Mouse (Mus musculus) 3T3-L1 (cell line): ENCODE measurements at regions not wholly inside any gene's neighbourhood (a gene's known extent, or its start where the extent isn't known, plus 50 kb on each side); places are given as distances from the start of the nearest gene placed in this dataset.
"Not testable (repeated sequence)": the region's sequence is repeated elsewhere in the genome, so short reads cannot be mapped to it uniquely, and the experiment has no call there.

Source experiments
- DNase-seq: peaks from one replicate; pipeline ENCODE4 v3.0.0-alpha.2; 2015; ENCODE audit warnings: low read depth, low spot score

DNA sequence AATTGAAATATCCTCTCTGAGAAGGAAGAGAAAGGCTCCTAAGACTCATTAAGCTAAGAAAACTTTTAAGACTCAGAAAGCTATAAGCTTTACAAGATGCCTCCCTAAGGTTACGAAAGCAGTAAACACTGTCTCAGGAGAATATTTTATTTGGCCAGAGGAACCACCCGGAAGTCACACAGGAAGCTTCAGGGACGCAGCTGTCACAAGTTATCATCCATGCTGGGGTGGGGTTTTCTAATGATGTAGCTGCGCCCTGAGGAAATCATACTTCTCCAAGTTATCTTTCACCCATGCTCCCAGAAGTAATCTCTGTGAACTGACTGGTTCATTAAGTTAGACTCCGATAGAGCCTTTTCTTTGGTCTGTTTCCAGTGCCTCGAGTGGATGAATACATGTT, 102.0 kb upstream of the Fam78b start:
- no peak for DNase-seq

DNA sequence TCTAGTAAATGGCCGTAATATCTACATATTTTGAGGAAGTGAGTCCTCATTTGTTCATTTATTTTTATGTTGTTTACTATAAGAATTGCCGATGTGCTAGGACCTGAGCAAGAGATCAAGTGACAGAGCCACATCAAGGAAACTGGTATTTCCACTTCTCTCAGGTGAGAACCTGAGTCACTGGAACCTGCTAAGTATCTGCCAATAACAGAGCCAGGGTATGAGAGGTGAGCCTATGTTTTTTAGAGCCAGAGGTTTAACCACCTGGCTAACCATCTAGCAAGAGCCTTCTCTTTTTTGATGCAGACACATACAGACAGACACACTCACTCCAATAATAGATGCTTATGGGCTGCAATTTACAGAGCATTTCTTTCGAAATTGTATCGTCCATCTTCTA, 101.2 kb upstream of the Fam78b start:
- DNase-seq: no peak

- DNase-seq: no peak
These were observed 100.6 kb upstream of the Fam78b start for GRCm38 (mm10) chr1:166900441-166901161.

- DNase-seq: no peak
These were observed 99.6 kb upstream of the Fam78b start for GRCm38 (mm10) chr1:166901574-166901973.

DNA sequence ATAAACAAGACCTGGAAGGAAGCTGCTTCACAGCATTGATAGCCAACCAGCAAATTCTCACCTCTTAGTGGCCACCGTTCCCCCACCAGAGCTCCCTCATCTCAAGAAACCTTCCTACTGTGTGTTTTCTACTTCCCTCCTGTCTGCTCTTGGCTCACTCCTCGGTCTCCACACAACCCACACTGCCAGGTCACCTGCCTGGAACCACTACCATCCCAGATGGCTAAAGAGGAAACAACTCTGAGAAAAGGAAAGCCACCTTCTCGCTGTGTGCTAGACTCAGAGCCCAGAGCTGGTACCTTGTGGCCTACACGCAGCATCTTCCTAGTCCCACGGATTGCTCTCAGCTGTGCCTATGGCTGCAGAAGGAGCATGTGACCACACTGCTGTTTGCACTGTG, 97.8 kb upstream of the Fam78b start:
- DNase-seq: no peak

DNA sequence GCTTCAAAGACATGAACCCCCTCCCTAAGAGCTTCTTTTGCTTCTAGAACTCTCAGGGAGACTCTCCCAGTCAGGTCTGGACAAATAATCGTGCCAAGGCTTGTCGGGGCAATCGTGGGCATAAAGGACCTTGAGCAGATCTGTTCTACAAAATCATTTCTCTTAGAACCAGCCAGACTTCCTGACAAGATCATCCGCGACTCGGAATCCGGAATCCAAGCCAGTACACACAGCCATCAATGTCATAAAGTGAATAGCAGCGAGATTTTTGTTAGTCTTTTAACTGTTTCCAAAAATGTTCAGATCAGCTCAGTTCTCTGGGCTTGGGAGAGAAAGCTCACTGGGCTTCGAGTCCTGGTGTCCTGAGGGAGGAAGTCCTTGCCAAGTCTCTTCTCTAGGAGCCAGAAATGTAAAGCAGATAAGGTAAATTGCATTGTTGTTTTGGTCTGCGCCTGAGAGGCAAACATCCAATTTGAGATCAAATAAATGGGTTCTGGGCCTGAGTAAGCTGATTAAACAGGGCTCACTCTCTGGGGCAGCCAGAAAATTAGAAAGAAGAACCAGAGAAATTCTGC, 92.9 kb upstream of the Fam78b start:
- DNase-seq: no peak

DNA sequence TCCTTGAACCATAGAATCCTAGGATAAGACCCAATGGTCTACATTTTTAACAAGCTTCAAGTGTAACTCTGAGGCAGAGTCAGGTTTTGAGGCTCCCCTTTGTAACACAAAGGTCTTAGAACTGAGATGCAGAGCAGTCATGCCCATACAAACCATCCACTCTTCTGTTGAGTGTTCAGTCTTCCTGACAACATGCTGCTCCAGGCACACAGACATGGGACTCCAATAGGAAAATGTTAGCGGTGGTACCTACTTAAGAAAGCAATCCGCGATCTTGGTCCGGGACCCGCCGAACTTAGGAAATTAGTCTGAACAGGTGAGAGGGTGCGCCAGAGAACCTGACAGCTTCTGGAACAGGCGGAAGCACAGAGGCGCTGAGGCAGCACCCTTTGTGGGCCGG, 89.0 kb upstream of the Fam78b start:
- DNase-seq: not testable (repeated sequence)

DNA sequence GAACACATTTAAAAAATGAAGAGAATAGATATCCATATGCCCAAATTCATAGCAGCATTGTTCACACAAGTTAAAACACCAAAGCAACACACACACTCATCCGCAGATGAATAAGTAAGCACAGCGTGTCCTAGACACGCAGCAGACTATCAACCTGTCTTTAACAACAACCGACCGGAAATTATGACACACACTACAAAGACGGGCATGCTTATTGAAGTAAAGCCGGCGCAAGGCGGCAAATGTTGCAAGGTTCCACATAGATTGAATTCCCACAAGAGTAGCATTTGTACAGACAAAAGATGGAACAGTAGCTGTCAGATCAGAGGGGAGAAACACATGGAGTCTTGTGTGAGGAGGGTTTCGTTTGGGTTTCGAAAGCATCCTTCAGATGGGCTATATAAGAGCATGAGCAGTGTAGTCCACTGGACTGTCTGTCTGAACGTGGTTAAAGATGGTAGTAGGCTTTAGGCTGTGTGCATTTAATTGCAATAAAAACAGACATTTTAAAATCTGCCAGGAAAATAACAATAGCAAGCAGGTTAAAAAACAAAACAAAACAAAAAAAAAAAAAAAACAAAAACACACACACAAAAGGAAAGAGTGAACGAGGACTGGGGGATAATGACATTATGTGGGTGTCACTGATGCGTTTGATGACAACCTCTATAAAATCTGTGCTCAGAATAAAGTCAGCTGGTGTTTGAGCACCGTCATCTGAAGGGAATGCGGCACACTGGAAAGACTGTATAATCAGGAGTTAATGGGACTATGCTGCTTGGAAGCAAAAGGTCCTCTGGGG, 78.1 kb upstream of the Fam78b start:
- no peak for DNase-seq

- DNase-seq: no peak
These were observed 77.6 kb upstream of the Fam78b start for GRCm38 (mm10) chr1:166923713-166923975.

DNA sequence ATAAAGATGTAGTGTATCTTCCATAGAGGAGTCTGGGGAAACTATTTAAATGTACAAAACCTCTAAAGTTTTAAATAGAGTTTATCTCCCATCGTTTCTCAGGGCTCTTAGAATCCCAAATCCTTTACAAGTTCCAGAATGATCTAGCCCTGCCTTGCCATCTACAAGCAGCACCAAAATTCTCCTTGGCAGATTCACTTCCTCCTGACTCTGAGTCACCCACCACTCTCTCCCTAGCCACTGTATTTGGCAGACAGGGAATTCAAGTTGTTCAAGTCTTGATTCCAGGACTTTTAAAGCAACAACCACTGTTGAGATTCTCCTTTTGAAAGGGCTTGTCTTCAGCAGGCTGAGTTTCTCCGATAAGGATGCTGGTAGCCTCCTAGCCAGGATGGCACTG, 77.1 kb upstream of the Fam78b start:
- DNase-seq: peak; percentile 64

GRCm38 (mm10) chr1:166926078-166926477, 75.1 kb upstream of the Fam78b start:
- DNase-seq: peak; percentile 36

GRCm38 (mm10) chr1:166939744-166940143, 61.5 kb upstream of the Fam78b start:
- DNase-seq: not testable (repeated sequence)

DNA sequence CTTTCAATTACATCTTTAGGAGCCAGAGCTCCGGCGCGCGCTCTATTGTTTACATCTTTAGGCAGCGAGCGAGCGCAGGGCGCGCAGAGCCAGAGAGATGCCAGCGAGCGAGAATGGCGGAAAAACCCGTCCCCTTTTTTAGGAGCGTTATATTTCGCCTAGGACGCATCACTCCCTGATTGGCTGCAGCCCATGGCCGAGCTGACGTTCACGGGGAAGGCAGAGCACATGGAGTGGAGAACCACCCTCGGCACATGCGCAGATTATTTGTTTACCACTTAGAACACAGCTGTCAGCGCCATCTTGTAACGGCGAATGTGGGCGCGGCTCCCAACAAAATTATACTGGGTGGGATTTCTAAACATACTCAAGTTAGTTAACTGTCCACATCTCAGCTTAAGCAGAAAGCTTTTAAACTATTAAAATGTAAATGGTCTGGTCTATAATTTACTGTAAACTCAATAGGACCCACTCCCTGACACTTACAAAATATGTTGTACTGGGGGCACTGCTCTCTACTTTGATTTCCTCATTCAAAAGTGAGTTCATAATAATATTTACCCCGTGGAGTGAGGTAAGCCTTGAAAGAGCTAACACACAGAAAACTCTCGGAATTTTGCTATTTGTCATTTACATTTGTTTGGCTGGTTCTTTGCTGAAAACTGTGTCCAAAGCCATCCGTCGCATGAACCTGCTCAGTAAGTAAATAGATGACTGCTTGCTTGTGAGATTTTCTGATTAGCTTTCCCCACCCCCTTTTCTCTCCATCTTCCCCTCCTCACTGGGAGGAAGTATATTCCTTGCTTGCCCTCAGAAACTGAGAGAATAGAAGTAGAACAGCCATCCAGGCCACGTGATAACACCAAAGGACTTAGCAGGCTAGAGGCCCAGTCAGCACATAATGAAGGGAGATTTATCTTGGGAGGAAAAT, 60.8 kb upstream of the Fam78b start:
- DNase-seq: not testable (repeated sequence)

DNA sequence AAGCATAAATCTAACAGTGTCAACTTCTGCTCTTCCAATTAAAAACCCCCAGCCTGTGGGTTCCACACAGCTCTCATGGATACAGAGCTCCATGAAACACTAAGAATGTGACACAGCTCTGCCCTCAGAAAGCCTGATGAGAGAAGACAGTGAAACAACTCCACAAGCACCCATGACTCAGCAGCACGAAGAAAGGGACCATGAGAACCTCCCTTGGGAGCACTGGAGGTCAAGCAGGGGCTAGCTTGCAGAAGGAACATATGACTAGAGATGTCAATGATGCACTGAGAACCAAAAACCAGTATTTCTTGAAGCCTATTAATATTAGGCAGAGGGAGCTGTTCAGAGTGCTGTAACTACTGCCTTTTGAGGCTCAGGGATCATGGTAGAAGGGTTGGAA, 59.0 kb upstream of the Fam78b start:
- peak; percentile 45 for DNase-seq

DNA sequence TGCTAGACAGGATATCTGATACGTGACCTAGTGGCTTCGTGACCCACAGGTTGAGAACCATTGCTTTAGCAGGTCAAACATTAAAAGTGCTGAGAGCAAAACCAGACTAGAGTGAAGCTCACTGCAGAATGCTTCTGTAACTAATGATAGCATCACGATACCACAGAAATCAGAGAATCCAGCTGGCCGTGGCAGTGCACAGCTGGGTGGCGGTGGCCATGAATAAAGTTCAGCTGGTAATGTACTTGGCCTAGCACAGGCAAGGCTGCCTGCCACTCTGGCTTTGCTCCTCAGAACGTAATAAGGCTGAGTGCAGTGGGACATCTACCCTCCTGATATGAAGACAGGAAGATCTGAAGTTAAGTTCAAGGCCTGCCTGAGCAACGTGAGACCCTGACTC, 56.7 kb upstream of the Fam78b start:
- no peak for DNase-seq

GRCm38 (mm10) chr1:166947844-166948702, 53.1 kb upstream of the Fam78b start:
- DNase-seq: no peak
